Mouse (Mus musculus) lung, postnatal 0 days (tissue): ENCODE data around the gene Cmpk1. TPM values are rescaled to one million over a fixed set of nuclear protein-coding genes. Genes with fewer than 3 reads are reported as not detected.

ENCODE experiments used
- ATAC-seq: fragments of 200-750 bp; cut with Nextera tagmentation; 2 replicates; pipeline ENCODE4 v1.8.0; 2017; ENCODE audit warnings: moderate library complexity
- DNase-seq: peaks from one replicate; pipeline ENCODE4 v3.0.0-alpha.2; 2016; ENCODE audit warnings: low spot score
- H3K27ac ChIP-seq: fragments of 300-500 bp; sonication (generic); 2 replicates; pipeline ENCODE4 v1.5.1; 2014; ENCODE audit warnings: antibody characterized with exemption, mild to moderate bottlenecking, low read length, mixed read lengths
- H3K27me3 ChIP-seq: fragments of 300-500 bp; sonication (generic); replicated peaks from 2 replicates; pipeline ENCODE4 v1.6.1; 2014; ENCODE audit warnings: low read length, mixed read lengths; ENCODE audit not compliant: insufficient read depth
- H3K36me3 ChIP-seq: fragments of 300-500 bp; sonication (generic); 2 replicates; pipeline ENCODE4 v1.6.1; 2014; ENCODE audit warnings: low read length, mixed read lengths; ENCODE audit not compliant: insufficient read depth
- H3K4me1 ChIP-seq: fragments of 300-500 bp; sonication (generic); 2 replicates; pipeline ENCODE4 v1.6.1; 2014; ENCODE audit warnings: antibody characterized with exemption, low read depth, low read length, mixed read lengths; ENCODE audit not compliant: insufficient read depth
- H3K4me2 ChIP-seq: fragments of 300-500 bp; sonication (generic); replicated peaks from 2 replicates; pipeline ENCODE4 v1.6.1; 2014; ENCODE audit warnings: low read depth, mild to moderate bottlenecking, low read length, moderate library complexity, mixed read lengths
- H3K4me3 ChIP-seq: fragments of 300-500 bp; sonication (generic); 2 replicates; pipeline ENCODE4 v1.5.1; 2014; ENCODE audit warnings: low read depth, low read length
- H3K9ac ChIP-seq: fragments of 300-500 bp; sonication (generic); replicated peaks from 2 replicates; pipeline ENCODE4 v1.6.1; 2014; ENCODE audit warnings: low read depth, mild to moderate bottlenecking
- H3K9me3 ChIP-seq: fragments of 300-500 bp; sonication (generic); 2 replicates; pipeline ENCODE4 v1.6.1; 2016; ENCODE audit warnings: low read length, mixed read lengths
- CTCF ChIP-seq: IDR thresholded peaks from 2 replicates; pipeline ENCODE4 v1.5.1; 2016; ENCODE audit warnings: antibody characterized with exemption, mild to moderate bottlenecking
- EP300 ChIP-seq: IDR thresholded peaks from 2 replicates; pipeline ENCODE4 v1.6.1; 2016; ENCODE audit warnings: antibody characterized with exemption, mild to moderate bottlenecking, control low read depth
- WGBS: fragments of 180-500 bp; shearing (Covaris S2); extraction: QIAGEN DNeasy Blood & Tissue Kit; methylation state at CpG from one replicate; pipeline ENCODE4 v1.1.7; 2014; 5-methylcytosine and 5-hydroxymethylcytosine counted together
- polyA plus RNA-seq: library from polyadenylated mRNA; unstranded; fragments of >200 nt; fragmentation: Nextera tagmentation; extraction: Ambion mirVana; gene quantifications from 2 replicates; pipeline ENCODE4 v1.2.1, GENCODE M21; 2015

Cmpk1 gene
- polyA plus RNA-seq, 1 experiment from 2014 or later: 94.2 TPM

DNA sequence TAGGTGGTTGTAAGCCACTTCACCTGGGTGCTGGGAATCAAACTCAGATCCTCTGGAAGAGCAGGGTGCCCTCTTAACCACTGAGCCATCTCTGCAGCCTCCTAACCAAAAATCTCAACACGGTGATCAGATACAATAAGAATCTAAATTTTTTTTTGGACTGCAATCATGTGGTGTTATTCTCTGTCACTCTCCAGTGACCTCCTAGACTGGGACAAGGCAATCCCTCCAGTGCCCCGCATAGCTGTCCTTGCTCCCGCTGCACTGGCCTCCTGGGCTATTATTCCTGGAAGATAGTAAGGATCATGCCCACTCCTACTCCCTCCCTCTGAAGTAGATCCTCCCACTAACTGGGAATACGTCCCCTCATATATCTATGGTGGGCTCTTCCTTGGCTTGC, 45.7 kb downstream of the Cmpk1 start:
- ATAC-seq (no peak), DNase-seq (no peak)
- TF ChIP-seq CTCF (no peak), EP300 (no peak)
- Histone ChIP-seq H3K9ac (no peak overlapping the region), H3K4me1 (no peaks in the 10 kb centered on the region), H3K4me3 (no peak overlapping the region), H3K9me3 (no peaks in the 10 kb centered on the region), H3K27me3 (no peaks in the 10 kb centered on the region), H3K4me2 (no peak overlapping the region), H3K27ac (no peak overlapping the region), H3K36me3 (no peaks in the 10 kb centered on the region)
- 81% methylated on average over 4 of the region's 4 CpGs for WGBS

- Histone ChIP-seq H3K9me3 (no peaks in the 10 kb centered on the region), H3K4me3 (no peak overlapping the region), H3K36me3 (no peaks in the 10 kb centered on the region), H3K27me3 (no peaks in the 10 kb centered on the region), H3K4me1 (no peaks in the 10 kb centered on the region), H3K9ac (no peak overlapping the region), H3K4me2 (no peak overlapping the region), H3K27ac (no peak overlapping the region)
- DNase-seq (no peak), ATAC-seq (no peak)
- WGBS: 34% methylated on average over 3 of the region's 3 CpGs
- TF ChIP-seq EP300 (no peak), CTCF (no peak)
Observed at GRCm38 (mm10) chr4:114938248-114938647, 48.8 kb downstream of the Cmpk1 start.

- no peak for ATAC-seq
- Histone ChIP-seq H3K4me3 (no peak overlapping the region), H3K4me1 (no peaks in the 10 kb centered on the region), H3K27me3 (no peaks in the 10 kb centered on the region), H3K36me3 (no peaks in the 10 kb centered on the region), H3K4me2 (no peak overlapping the region), H3K9ac (no peak overlapping the region), H3K9me3 (no peaks in the 10 kb centered on the region), H3K27ac (no peak overlapping the region)
- DNase-seq: no peak
- 70% methylated on average over 4 of the region's 4 CpGs for WGBS
- TF ChIP-seq CTCF (no peak), EP300 (no peak)
Observed at GRCm38 (mm10) chr4:114937459-114938047, 49.5 kb downstream of the Cmpk1 start.

- Histone ChIP-seq H3K36me3 (no peaks in the 10 kb centered on the region), H3K9ac (no peak overlapping the region), H3K4me1 (no peaks in the 10 kb centered on the region), H3K27me3 (no peaks in the 10 kb centered on the region), H3K4me3 (no peak overlapping the region), H3K4me2 (no peak overlapping the region), H3K9me3 (no peaks in the 10 kb centered on the region), H3K27ac (no peak overlapping the region)
- ATAC-seq (no peak), DNase-seq (peak; percentile 17)
- TF ChIP-seq CTCF (no peak), EP300 (no peak)
- 77% methylated on average over 6 of the region's 6 CpGs for WGBS
Observed at GRCm38 (mm10) chr4:114934188-114934587, 52.9 kb downstream of the Cmpk1 start.

DNA sequence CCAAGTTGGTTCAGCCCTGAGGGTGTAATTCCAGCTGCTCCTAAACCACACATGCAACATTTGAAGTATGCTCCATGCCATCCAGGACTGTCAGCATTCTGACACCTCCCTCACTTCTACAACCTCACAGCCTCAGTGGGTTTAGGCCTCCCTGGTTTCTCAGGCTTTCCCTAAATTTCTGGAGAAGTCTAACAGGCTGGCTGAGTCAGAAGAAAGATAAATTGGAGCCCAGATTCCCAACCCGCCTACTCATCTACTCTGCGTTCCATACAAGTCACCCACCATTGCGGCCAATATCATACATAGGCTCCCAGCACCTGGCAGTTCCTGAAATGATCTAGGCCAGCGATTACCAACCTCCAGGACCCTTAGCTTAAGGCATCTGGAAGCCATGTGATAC, 54.3 kb downstream of the Cmpk1 start:
- Histone ChIP-seq H3K9me3 (no peaks in the 10 kb centered on the region), H3K4me3 (no peak overlapping the region), H3K9ac (no peak overlapping the region), H3K27me3 (peaks cover 2% of the 10 kb centered on the region; the same call in 1 of the 2 replicates), H3K4me1 (no peaks in the 10 kb centered on the region), H3K27ac (no peak overlapping the region), H3K36me3 (no peaks in the 10 kb centered on the region), H3K4me2 (no peak overlapping the region)
- TF ChIP-seq EP300 (no peak), CTCF (no peak)
- WGBS: 86% methylated on average over 4 of the region's 4 CpGs
- ATAC-seq: no peak
- DNase-seq: no peak

DNA sequence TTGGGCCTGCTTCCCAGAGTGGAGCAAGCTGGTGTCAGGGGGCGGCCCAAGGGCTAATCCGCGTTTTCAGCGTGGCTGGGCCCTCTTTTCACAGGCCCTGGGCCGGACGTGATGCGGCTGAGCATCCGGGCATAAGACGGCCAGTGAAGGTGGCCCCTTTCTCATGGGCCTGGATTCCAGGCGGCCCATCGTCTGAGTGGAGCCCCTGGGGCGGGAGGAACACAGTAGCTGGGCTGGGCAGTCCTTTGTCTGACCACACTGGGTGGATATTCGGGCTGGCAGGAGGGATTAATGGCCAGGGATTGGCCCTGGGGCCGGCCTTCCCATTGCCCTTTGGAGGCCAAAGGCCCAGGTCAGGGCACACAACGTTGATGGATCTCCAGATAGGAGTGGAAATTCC, 57.9 kb downstream of the Cmpk1 start:
- Histone ChIP-seq H3K27me3 (peaks cover 38% of the 10 kb centered on the region), H3K27ac (no peak overlapping the region), H3K4me3 (no peak overlapping the region), H3K4me2 (no peak overlapping the region), H3K4me1 (0 out of 2 replicates have a peak, but pooled peaks cover 4% of the 10 kb centered on the region), H3K9ac (no peak overlapping the region), H3K9me3 (no peaks in the 10 kb centered on the region), H3K36me3 (no peaks in the 10 kb centered on the region)
- TF ChIP-seq CTCF: no peak
- no peak for TF ChIP-seq EP300
- 49% methylated on average over 13 of the region's 15 CpGs for WGBS
- no peak for ATAC-seq
- no peak for DNase-seq

- TF ChIP-seq CTCF: no peak
- TF ChIP-seq EP300: no peak
- H3K4me1 ChIP-seq: 0 out of 2 replicates have a peak, but pooled peaks cover 4% of the 10 kb centered on the region
- ATAC-seq: no peak
- no peak within 1 kb of the TSS for H3K9ac ChIP-seq
- no peaks in the 10 kb centered on the region for H3K36me3 ChIP-seq
- H3K9me3 ChIP-seq: no peaks in the 10 kb centered on the region
- 4% methylated on average over 20 of the region's 25 CpGs for WGBS
- H3K27ac ChIP-seq: no peak within 1 kb of the TSS
- no peak for DNase-seq
- H3K27me3 ChIP-seq: peaks cover 53% of the 10 kb centered on the region
- H3K4me3 ChIP-seq: peak within 1 kb of the TSS; percentile 37
- peak within 1 kb of the TSS; percentile 67 for H3K4me2 ChIP-seq
Observed at GRCm38 (mm10) chr4:114925917-114926312, 61.1 kb downstream of the Cmpk1 start, which contains the start of gene Foxe3. Gene Foxe3 (minus strand): TSS chr4:114926013.
